Mouse (Mus musculus) heart, embryonic 12.5 days (tissue): Measurements from ENCODE around the gene Calcrl. TPM values are rescaled to one million over a fixed set of nuclear protein-coding genes. Genes with fewer than 3 reads are reported as not detected.

Experiments used
- ATAC-seq: fragments of 200-750 bp; cut with Nextera tagmentation; 2 replicates; pipeline ENCODE4 v1.8.0; 2017; ENCODE audit warnings: moderate TSS enrichment, moderate library complexity; ENCODE audit not compliant: insufficient number of reproducible peaks, low FRiP score
- H3K27ac ChIP-seq: fragments of 300-500 bp; sonication (generic); 2 replicates; pipeline ENCODE4 v1.5.1; 2016; ENCODE audit warnings: mild to moderate bottlenecking, moderate library complexity; ENCODE audit not compliant: poor library complexity, severe bottlenecking
- H3K27me3 ChIP-seq: fragments of 300-500 bp; sonication (generic); replicated peaks from 2 replicates; pipeline ENCODE4 v1.6.1; 2016; ENCODE audit warnings: mild to moderate bottlenecking, moderate library complexity
- H3K36me3 ChIP-seq: fragments of 300-500 bp; sonication (generic); 2 replicates; pipeline ENCODE4 v1.6.1; 2016; ENCODE audit warnings: mild to moderate bottlenecking, moderate library complexity
- H3K4me1 ChIP-seq: fragments of 300-500 bp; sonication (generic); replicated peaks from 2 replicates; pipeline ENCODE4 v1.6.1; 2016; ENCODE audit warnings: mild to moderate bottlenecking
- H3K4me2 ChIP-seq: fragments of 300-500 bp; sonication (generic); 2 replicates; pipeline ENCODE4 v1.6.1; 2016; ENCODE audit warnings: mild to moderate bottlenecking, moderate library complexity
- H3K4me3 ChIP-seq: fragments of 300-500 bp; sonication (generic); 2 replicates; pipeline ENCODE4 v1.5.1; 2016; ENCODE audit warnings: mild to moderate bottlenecking
- H3K9ac ChIP-seq: fragments of 300-500 bp; sonication (generic); 2 replicates; pipeline ENCODE4 v1.6.1; 2016; ENCODE audit warnings: mild to moderate bottlenecking, moderate library complexity
- H3K9me3 ChIP-seq: fragments of 300-500 bp; sonication (generic); replicated peaks from 2 replicates; pipeline ENCODE4 v1.6.1; 2016; ENCODE audit warnings: mild to moderate bottlenecking, moderate library complexity
- WGBS: fragments of 180-500 bp; shearing (Covaris S2); methylation state at CpG from one replicate; pipeline ENCODE4 v1.1.7; 2016; 5-methylcytosine and 5-hydroxymethylcytosine counted together
- polyA plus RNA-seq: library from polyadenylated mRNA; unstranded; fragments of >200 nt; fragmentation: Nextera tagmentation; extraction: Ambion mirVana; gene quantifications from 2 replicates; pipeline ENCODE4 v1.2.1, GENCODE M21; 2016

The Calcrl gene
- polyA plus RNA-seq, 1 experiment from 2014 or later, result 65.1 TPM

GRCm38 (mm10) chr2:84316185-84316805, 108.9 kb downstream of the Calcrl start:
- 64% methylated on average over 4 of the region's 4 CpGs for WGBS
- Histone ChIP-seq H3K27me3 (no peaks in the 10 kb centered on the region), H3K9ac (no peak overlapping the region), H3K4me3 (no peak overlapping the region), H3K4me1 (0 out of 2 replicates have a peak, but pooled peaks cover 3% of the 10 kb centered on the region), H3K27ac (no peak overlapping the region), H3K36me3 (no peaks in the 10 kb centered on the region), H3K9me3 (no peaks in the 10 kb centered on the region), H3K4me2 (no peak overlapping the region)
- no peak for ATAC-seq

GRCm38 (mm10) chr2:84296517-84296916, 128.7 kb downstream of the Calcrl start:
- no peak overlapping the region for H3K27ac ChIP-seq
- H3K9ac ChIP-seq, result no peak overlapping the region
- ATAC-seq, result no peak
- no peak overlapping the region for H3K4me2 ChIP-seq
- no peak overlapping the region for H3K4me3 ChIP-seq
- H3K9me3 ChIP-seq, result no peaks in the 10 kb centered on the region
- H3K36me3 ChIP-seq, result no peaks in the 10 kb centered on the region
- H3K4me1 ChIP-seq, result no peaks in the 10 kb centered on the region
- 44% methylated on average over 5 of the region's 5 CpGs for WGBS
- H3K27me3 ChIP-seq, result no peaks in the 10 kb centered on the region

DNA sequence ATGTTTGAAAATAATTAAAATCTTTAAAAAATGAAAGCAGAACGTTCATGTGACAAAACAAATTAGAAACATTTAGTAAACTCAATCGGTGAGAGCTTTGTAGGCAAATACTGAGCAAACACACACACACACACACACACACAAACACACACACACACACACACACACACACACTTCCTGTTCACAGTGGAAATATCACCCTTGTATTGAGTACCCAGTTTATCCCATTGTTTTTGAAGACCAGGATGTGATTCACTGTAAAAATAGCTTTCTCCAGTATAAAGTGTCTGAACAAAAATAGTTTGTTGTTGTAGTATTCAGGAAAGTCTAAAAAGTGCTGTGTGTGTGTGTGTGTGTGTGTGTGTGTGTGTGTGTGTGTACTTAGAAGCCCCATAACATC, 130.1 kb downstream of the Calcrl start:
- H3K36me3 ChIP-seq, result no peaks in the 10 kb centered on the region
- no peak overlapping the region for H3K9ac ChIP-seq
- 72% methylated on average over 2 of the region's 2 CpGs for WGBS
- no peak overlapping the region for H3K4me3 ChIP-seq
- no peaks in the 10 kb centered on the region for H3K27me3 ChIP-seq
- ATAC-seq, result 0 out of 2 replicates have a peak, but pooled peaks have one; percentile 36
- no peak overlapping the region for H3K27ac ChIP-seq
- no peaks in the 10 kb centered on the region for H3K9me3 ChIP-seq
- no peak overlapping the region for H3K4me2 ChIP-seq
- no peaks in the 10 kb centered on the region for H3K4me1 ChIP-seq

DNA sequence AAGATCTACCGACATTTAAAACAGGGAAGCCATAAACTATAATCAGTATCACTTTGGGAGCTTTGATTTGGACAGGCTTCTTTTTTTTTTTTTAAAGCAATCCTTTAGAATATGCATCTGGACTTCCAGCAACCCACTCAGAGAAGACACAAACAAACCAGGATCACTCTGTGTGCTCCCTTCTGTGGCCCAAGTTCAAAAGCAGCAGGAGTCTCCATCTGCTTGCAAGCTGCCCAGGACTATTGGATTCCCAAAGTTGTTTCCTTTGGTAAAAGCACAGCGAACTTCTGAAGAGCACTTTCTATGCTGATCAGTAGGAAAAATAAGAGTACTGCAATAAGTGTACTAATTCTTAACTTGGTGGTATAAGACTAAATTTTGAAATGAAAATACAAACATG, 130.6 kb downstream of the Calcrl start:
- Histone ChIP-seq H3K27ac (no peak overlapping the region), H3K4me1 (no peaks in the 10 kb centered on the region), H3K27me3 (no peaks in the 10 kb centered on the region), H3K4me2 (no peak overlapping the region), H3K9ac (no peak overlapping the region), H3K36me3 (no peaks in the 10 kb centered on the region), H3K9me3 (no peaks in the 10 kb centered on the region), H3K4me3 (no peak overlapping the region)
- 71% methylated on average over 2 of the region's 2 CpGs for WGBS
- ATAC-seq, result no peak

DNA sequence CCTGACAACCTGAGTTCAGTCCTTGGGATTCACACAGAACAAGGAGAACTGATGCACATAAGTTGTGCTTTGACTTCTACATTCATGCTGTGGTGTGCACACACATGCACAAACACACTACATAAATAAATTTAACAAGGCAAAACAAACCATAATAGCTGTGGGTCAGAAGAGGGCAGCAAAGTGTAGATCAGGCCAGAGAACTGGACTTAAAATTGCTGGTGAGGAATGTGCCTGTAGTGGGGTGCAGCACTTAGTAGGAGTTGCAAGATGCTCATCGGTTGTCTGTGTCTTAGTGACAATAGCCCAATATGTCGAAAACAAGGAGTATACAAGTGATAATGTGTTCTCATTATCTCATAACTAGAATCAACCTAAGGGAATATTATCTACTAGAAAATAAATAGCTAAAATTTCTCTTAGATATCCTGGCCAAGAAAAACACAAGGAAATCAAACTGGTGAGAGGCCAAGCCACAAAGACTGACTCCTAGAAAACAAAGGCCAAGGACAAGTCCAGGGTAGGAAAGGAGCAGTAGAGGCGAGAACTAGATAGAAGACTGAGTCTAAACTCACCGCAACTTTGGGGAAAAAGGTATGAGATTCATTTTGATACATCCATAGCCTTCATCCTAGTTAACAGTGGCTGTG, 132.7 kb downstream of the Calcrl start:
- H3K27me3 ChIP-seq, result no peaks in the 10 kb centered on the region
- no peak overlapping the region for H3K4me2 ChIP-seq
- no peak overlapping the region for H3K9ac ChIP-seq
- no peak overlapping the region for H3K4me3 ChIP-seq
- WGBS, result 65% methylated on average over 4 of the region's 4 CpGs
- H3K27ac ChIP-seq, result no peak overlapping the region
- H3K36me3 ChIP-seq, result no peaks in the 10 kb centered on the region
- no peaks in the 10 kb centered on the region for H3K4me1 ChIP-seq
- ATAC-seq, result no peak
- no peaks in the 10 kb centered on the region for H3K9me3 ChIP-seq

DNA sequence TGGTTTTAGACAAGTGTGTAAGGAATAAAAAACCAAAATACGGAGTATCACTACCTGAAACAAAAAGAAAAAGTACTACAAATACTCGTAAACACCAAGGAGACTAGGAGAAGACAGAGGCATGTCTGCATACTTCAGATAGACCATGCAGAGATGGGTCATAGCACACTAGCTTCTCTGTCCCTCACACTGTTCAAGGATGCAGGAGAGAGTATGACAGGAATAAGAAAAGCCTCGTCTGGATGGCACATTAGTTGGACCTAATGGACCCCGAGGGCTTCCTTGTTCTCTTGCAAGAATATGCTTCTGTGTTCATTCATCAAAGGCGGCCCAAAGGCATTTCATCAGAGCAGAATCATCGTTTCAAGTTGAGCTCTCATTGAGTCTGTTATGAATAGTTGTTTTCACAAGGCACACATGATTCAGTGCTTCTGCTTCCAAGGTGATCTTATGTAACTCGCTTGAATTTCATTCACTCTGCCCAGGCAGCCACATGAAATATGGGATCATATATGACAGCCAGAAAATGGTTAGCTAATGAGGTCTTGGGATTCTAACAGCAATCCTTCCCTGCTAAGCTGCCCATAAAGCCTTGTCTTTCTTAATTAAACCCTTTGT, 136.2 kb downstream of the Calcrl start:
- no peaks in the 10 kb centered on the region for H3K9me3 ChIP-seq
- H3K4me3 ChIP-seq, result no peak overlapping the region
- ATAC-seq, result no peak
- H3K27ac ChIP-seq, result no peak overlapping the region
- no peaks in the 10 kb centered on the region for H3K27me3 ChIP-seq
- no peaks in the 10 kb centered on the region for H3K36me3 ChIP-seq
- no peak overlapping the region for H3K4me2 ChIP-seq
- no peak overlapping the region for H3K9ac ChIP-seq
- 77% methylated on average over 7 of the region's 7 CpGs for WGBS
- H3K4me1 ChIP-seq, result no peaks in the 10 kb centered on the region

Other genes starting within 250 kb of the Calcrl start
- 78.8 and 80.0 TPM in 2 replicates for gene Tfpi, start 51.4 kb upstream of the Calcrl start, polyA plus RNA-seq
- 105 and 109 TPM in 2 replicates for gene Ctnnd1, start 225.4 kb upstream of the Calcrl start, polyA plus RNA-seq
- gene Btbd18, start 233.7 kb upstream of the Calcrl start, polyA plus RNA-seq, result 0.10 TPM in 2 replicates
- gene Selenoh, start 245.4 kb upstream of the Calcrl start, polyA plus RNA-seq, result 279 and 282 TPM in 2 replicates